Mouse (Mus musculus): Measurements from ENCODE around the gene Nadk2.

DNA sequence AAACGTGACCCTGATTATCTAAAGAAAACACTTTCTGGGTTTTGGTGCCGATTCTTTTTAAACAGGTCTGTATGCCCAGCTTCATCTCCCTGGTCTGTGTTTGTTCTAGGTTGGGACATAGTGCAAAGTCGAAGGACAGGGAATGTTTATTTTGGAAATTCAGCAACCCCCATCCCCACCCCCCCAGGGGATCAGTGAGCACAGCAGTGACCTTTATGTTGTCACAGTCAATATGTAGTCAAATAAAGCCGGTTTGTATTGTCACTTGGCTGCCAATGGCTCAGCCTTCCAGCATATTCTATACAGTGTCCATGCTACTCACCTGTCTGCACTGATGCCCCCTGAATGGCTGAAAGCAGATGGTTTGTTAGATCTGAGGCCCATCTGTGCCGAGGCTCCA is 43.5 kb downstream of the Nadk2 start:
- TF ChIP-seq MAX (IDR thresholded peaks at IDR 0.05) (no peak), MYOG (IDR thresholded peaks at IDR 0.05; ENCODE audit: control insufficient read depth, extremely low read depth, insufficient read length) (no peak)
